Mouse (Mus musculus) mature B cell (primary cell): Measurements from ENCODE around the gene Stox2.

ENCODE experiments used
- in situ Hi-C: fragments of 300-500 bp; cut with MboI; formaldehyde crosslinking; loops from 2 replicates; pipeline ENCODE4 v1.14.3; 2019

Stox2 gene

DNA sequence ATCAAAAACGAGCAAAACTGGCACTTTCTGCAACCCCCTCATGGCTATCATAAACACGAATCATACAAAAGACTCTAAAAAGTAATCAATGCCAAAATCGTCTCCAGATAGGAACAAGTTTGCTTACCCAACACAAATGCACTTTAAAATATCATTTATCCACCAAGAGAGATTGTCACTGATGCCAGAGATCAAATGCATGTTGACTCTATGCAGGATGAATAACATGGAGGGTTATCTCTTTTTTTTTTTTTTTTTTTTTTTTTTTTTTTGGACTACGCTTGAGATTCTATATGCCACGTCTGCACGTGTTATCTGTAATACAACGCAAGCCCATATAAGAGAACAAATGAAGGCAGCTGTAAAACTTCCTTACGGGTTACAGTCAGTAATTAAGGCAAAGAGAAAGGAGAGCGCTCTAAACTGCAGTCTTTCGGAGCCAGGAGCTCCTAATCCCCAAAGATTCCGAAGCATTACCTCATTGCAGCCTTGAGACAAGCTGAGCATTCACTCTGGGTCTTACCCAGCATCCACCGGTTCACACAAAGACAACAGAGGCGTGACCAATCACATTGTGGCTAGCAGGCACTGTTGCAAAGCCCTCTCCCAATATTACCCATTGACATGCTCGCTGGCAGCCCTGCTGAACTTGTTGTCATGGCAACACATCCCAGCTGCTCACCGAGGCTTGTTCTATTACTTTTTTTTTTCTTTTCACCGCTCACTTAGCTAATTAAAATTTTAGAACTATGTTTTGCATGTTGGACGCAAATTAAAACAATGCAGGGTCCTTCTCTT, 203.8 kb downstream of the Stox2 start:
- in situ Hi-C loops, result no loop called here

DNA sequence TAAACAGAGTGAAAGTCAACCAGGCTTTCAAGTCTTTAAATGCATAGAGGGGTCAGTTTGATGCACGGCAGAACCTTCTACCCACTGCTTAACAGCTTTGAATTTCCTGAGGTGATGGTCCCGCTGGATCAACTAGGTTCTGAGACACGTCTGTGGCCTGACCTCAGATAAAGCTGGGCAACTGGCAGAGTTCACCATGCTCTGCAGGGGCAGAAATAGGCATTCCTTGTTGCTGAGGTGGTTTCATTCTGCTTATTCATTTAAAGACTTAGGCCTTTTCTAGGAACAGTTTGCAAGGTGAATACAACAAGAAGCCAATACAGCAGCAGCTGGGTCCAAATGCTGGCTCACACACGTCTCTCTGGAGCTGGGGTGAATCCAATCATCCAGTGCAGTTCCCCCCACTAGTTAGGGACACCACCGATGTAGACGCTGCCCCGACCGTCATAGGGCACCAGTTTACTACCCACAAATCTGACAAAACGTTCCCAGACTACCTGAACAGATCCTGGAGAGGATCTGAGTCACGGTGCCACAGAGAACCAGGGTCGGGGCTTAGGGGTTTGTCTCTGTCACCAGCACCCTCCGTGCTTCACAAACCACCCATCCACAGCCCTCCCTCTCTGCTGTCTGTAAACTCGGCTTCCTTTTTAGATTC, 204.6 kb downstream of the Stox2 start:
- in situ Hi-C loops, result no loop called here

GRCm38 (mm10) chr8:47240871-47241270, 205.3 kb downstream of the Stox2 start:
- in situ Hi-C loops, result no loop called here

DNA sequence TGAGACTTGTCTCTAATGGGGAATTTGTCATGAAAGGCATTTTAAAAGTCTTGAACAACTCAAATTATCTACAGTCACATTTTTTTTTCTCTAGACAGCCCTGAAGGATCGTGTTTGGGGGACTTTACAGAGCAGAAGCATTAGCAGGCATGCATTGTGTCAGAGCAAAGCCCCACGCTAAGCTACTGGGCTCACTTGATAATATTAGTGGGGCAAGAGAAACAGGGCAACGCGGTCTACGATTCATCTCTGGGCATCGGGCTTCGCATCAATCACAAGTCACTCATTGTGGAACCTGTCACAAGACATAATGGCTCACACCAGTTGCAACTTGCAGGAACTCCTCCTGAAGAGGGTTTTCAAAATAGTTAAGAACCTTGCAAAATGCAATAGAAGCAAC, 205.9 kb downstream of the Stox2 start:
- in situ Hi-C loops, result no loop called here

DNA sequence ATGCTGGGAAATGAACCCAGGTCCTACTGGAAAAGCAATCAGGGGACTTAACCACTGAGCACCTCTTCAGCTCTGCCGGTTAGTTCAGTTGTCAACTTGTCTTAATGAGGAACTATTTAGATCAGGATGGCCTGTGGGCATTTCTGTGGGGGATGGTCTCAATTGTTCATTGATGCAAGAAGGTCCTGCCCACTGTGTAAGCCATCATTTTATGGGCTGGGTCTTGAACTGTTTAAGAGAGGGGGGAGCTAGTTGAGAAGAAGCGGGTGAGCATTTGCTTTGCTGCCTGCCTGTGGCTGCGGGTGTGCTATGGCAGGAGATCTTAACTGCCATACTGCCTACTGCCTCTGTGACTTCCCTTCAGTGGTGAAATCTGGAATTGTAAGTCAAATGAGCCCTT, 214.1 kb downstream of the Stox2 start:
- in situ Hi-C loops, result no loop called here

DNA sequence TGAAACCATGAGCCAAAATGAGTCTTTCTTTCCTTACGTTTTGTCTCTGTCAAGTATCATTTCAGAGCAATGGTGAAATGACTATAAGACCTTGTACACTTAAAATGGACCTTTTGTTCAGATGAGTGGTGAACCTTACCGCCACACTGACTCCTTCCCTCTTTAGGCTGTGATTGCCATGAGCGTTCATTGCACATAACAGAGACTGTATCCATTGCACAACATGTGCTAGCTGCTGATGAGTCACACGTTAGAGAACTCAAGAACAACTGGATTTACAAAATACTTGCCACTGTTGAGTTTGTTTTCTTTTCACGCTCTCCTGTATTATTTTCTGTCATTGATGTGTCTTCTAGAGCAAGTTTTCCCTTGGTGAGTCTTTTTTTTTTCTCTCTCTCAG, 216.1 kb downstream of the Stox2 start:
- in situ Hi-C loops, result no loop called here

GRCm38 (mm10) chr8:47221851-47222250, 224.3 kb downstream of the Stox2 start:
- in situ Hi-C loops, result no loop called here

GRCm38 (mm10) chr8:47221191-47221590, 225.0 kb downstream of the Stox2 start:
- in situ Hi-C loops, result no loop called here

- in situ Hi-C loops, result no loop called here
These were observed 225.8 kb downstream of the Stox2 start for GRCm38 (mm10) chr8:47220390-47220789.

- in situ Hi-C loops, result no loop called here
These were observed 227.6 kb downstream of the Stox2 start for GRCm38 (mm10) chr8:47218536-47218935.

DNA sequence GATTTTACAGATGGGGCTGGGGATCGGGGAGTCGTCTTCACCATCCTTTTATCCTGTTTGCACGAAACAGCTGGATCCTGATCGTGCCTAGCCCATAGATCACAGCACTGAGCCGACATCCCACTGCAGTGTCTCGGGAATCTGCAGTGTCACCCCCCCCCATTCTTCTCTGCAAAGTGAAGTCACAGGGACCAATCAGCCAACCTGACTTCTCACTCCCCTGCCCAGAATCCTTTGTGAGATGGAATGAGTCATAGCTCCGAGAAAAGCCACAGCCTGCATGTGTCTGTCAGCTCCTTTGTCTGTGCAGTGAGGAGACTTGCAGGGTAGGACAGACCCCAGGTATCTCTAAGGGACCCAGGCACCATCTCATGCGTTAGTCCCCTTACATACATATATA, 228.1 kb downstream of the Stox2 start:
- in situ Hi-C loops, result no loop called here

- in situ Hi-C loops, result no loop called here
These were observed 234.0 kb downstream of the Stox2 start for GRCm38 (mm10) chr8:47212124-47212523.

- in situ Hi-C loops, result no loop called here
These were observed 234.9 kb downstream of the Stox2 start for GRCm38 (mm10) chr8:47211226-47211625.

DNA sequence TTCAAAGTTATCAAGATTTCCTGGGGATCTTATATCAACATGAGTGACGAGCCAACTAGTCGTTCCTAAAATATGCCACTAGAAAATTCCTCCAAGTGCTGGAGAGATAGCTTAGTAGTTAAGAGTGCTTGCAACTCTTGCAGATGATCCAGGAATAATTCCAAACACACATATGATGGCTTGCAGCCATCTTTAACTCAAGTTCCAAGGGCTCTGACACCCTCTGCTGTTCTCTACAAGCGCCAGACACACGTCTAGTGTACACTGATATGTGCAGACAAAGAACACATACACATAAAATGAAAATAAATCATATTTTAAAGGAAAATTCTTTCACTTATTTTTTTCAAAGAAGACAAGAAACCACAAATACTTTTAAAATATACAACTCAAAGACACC, 237.9 kb downstream of the Stox2 start:
- in situ Hi-C loops, result no loop called here

GRCm38 (mm10) chr8:47206640-47207237, 239.4 kb downstream of the Stox2 start:
- in situ Hi-C loops, result no loop called here

DNA sequence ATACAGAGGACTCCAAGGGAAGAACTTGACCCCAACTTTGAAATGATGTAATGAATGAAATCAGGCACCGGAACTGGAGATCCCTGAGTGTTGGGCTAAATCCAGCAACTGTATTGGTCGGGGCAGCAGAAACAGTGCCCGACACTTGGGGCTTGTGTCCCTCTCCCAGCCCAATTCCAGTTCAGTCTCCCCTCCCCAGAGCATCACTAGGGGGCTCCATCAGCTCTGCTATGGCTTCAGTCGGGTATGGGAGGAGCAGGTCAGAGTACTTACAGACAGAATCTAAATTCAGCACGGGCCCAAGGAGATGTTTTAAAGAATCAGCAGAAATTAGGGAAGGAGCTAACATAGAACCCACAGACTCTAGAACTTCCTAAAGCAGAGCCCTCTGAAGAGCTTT, 240.7 kb downstream of the Stox2 start:
- in situ Hi-C loops, result no loop called here

DNA sequence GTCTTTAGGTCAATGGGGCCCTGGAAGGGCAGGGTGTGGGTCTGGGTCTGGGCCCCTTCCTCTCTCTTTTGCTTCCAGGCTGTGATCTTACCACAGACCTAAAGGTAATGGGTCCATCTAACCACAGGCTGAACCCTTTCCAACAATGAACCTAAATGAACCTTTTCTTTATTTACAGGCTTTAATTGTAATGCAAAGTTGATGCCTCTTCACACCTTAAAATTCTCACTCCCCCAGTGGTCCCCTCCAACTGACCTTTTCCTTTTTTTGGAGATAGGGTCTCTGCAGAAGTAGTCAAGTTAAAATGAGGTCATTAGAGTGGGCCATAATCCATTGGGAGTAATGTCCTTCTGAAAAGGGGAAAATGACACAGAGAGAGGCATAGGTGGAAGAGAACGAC, 249.8 kb downstream of the Stox2 start:
- in situ Hi-C loops, result no loop called here

DNA sequence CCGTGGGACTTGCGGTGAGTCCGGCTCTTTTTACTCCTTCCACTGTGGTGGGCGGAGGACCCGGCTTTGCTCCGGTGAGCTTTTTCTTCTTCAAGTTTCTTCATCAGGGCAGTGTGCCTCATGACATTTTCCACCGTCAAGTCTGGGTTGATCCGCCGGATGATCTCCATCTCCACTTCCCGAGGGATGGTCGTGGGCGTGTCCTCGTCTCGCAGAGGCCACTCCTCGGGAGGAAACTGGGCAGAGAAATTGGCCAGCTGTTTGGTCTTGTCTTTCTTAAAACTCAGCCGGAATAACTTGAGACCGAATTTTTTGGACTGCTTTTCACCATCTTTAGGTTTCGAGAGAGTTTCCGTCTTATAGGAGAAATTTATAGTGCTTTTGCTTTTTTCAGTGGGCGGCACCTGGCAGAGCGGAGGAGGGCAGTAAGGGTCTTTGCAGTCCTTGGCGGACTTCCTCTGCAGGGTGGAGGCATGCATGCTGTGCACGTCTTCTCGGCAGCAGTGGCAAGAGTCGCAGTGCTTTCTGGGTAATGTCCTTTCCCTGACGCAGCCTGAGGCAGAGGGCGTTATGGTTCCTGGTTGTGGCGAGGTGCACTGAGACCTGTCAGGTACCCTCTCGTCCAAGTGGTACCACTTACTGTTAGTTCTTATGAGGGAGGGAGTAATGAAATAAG, 252.7 kb downstream of the Stox2 start:
- in situ Hi-C loops, result no loop called here

DNA sequence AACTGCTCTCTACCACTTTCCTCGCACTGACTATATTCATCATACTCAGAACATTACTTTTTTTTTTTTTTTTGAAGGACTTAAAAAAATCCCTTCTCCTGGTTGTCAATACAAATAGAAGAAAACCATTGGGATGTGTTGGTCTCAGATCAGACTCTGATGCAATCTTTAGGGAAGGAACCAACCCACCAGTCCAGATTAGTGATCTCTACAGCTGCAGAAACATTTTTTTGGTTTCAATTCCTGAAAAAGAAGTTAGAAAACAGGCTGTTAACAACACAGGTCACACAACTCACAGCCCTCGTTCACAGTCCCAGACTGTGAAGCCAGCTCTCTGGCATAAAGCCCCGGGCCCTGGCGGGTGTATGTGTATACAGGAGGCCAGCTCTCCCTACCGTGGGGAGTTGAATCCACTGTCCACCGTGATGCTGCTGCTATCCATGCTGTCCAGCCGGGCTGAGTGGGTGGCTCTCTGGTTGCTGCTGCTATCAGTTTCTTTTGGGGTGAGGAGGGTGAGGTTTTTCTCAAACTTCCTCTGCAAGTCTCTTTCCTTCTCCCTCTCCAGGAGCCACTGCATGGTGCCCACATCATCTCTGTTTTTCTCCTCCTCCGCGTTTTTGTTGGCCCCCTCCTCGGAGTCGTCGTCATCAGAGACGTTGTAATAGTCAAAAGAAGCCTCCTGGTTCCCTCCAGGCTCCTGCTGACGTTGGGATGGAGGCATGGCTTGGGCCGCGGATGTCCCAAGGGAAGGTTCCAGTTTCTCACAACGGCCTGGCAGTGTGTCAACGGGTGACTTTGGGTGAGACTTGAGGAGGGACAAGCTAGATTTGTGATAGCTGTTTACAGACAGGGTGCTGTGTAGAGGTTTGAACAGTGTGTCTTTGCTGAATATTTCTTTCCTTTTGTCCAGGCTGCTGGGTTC, 254.5 kb downstream of the Stox2 start:
- in situ Hi-C loops, result no loop called here

GRCm38 (mm10) chr8:47185396-47185795, 260.8 kb downstream of the Stox2 start:
- in situ Hi-C loops, result no loop called here

DNA sequence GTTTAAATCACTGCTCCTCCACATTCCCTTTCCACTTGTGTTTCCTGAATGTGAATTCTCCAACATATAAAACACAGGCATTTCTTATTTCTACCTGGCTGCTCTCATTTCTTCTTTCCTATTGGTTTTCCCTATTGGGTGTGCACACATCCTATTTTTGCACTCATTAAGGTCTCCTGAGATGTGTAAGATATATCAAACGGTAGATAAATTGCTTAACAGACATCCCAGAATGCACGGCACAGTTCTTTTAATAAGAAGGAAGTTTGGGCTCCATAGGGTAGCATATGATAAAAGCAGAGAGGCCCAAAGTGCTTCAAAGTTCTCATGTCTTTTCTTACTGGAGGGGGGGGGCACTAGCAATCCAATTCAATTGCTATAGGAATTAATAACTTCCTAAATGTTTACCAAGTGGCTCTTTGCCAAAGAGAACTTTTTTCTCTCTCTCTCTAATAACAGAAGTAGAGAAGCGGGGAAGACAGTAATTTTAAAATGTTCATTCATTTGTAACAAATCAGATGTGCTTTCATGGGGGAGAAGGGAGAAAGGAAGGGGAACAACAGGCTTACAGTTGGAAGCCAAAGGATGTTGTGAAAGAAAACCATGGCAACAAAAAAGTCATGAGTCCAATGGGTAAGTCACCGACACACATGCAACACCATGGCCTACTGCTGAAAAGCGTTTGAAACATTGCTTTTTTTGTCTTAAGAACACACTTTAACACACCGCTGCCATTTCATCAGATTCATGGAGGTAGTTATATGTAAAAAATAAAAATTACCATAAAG, 263.2 kb downstream of the Stox2 start:
- in situ Hi-C loops, result no loop called here
